Mouse (Mus musculus) layer of hippocampus, postnatal 14 days (tissue): ENCODE data around the gene Cdca7. TPM values are rescaled to one million over a fixed set of nuclear protein-coding genes. Genes with fewer than 3 reads are reported as not detected.
A peak's percentile ranks its signal among the peaks of the same experiment; 100 is the strongest.

ENCODE experiments used
- DNase-seq, 2 experiments: peaks; one replicate each; pipeline ENCODE4 v3.0.0; 2021 to 2022; ENCODE audit warnings: low spot score in 2 of 2, mixed read lengths in 1 of 2
- long read RNA-seq, 2 experiments: library from polyadenylated mRNA; stranded (forward); transcript quantifications; one replicate each; pipeline ENCODE4 v2.0.0; 2021
- total RNA-seq, 2 experiments: library from RNA; stranded (reverse); gene quantifications; 2 replicates each; pipeline ENCODE4 v1.2.3; 2021

The Cdca7 gene
- total RNA-seq = 1 to 10 TPM; 5.2 to 6.7 TPM
- long read RNA-seq, experiment 1, transcript Cdca7-201 (9 exons, 2,424 nt) = major isoform, 6 of 7 reads
- long read RNA-seq, experiment 1, partial matches to known transcripts = 1 of 7 reads
- long read RNA-seq, experiment 1, other reads (novel, unspliced or antisense) = 0 of 7 reads
- long read RNA-seq, experiment 2, transcript Cdca7-201 (9 exons, 2,424 nt) = major isoform, 11 of 13 reads
- long read RNA-seq, experiment 2, partial matches to known transcripts = 0 of 13 reads
- long read RNA-seq, experiment 2, other reads (novel, unspliced or antisense) = 2 of 13 reads

GRCm38 (mm10) chr2:72475797-72476485 lies at the start of gene Cdca7:
Gene Cdca7 (plus strand): TSS chr2:72476159.
- peak; percentile 49 to 63 for DNase-seq

- peak; percentile 41 to 61 for DNase-seq
These were observed 49.2 kb upstream of the Cdca7 start for GRCm38 (mm10) chr2:72426776-72427175.

GRCm38 (mm10) chr2:72427288-72427687 lies 48.7 kb upstream of the Cdca7 start:
- DNase-seq = no peak

- DNase-seq = no peak
These were observed 36.9 kb upstream of the Cdca7 start for GRCm38 (mm10) chr2:72438941-72439533.

- DNase-seq = no peak
These were observed 34.9 kb upstream of the Cdca7 start for GRCm38 (mm10) chr2:72441010-72441409.

- no peak for DNase-seq
These were observed 33.1 kb upstream of the Cdca7 start for GRCm38 (mm10) chr2:72442825-72443224.

GRCm38 (mm10) chr2:72443960-72444359 lies 32.0 kb upstream of the Cdca7 start:
- DNase-seq = no peak

GRCm38 (mm10) chr2:72446106-72446505 lies 29.9 kb upstream of the Cdca7 start:
- DNase-seq = no peak

GRCm38 (mm10) chr2:72446615-72447014 lies 29.3 kb upstream of the Cdca7 start:
- no peak for DNase-seq

- no peak for DNase-seq
These were observed 22.4 kb upstream of the Cdca7 start for GRCm38 (mm10) chr2:72453563-72453962.

- no peak for DNase-seq
These were observed 19.8 kb upstream of the Cdca7 start for GRCm38 (mm10) chr2:72456189-72456588.

GRCm38 (mm10) chr2:72464376-72465014 lies 11.5 kb upstream of the Cdca7 start:
- no peak for DNase-seq

- no peak for DNase-seq
These were observed 8.4 kb upstream of the Cdca7 start for GRCm38 (mm10) chr2:72467604-72468003.

GRCm38 (mm10) chr2:72471415-72472070 lies 4.4 kb upstream of the Cdca7 start:
- DNase-seq = no peak

- DNase-seq = no peak
These were observed 1.2 kb upstream of the Cdca7 start for GRCm38 (mm10) chr2:72474531-72475287.

GRCm38 (mm10) chr2:72475423-72475796 lies 549 bp upstream of the Cdca7 start:
- no peak for DNase-seq

- no peak for DNase-seq
These were observed 690 bp downstream of the Cdca7 start for GRCm38 (mm10) chr2:72476486-72477211.

GRCm38 (mm10) chr2:72477221-72477620 lies 1.3 kb downstream of the Cdca7 start:
- DNase-seq = no peak

- DNase-seq = no peak
These were observed 2.2 kb downstream of the Cdca7 start for GRCm38 (mm10) chr2:72478176-72478575.

GRCm38 (mm10) chr2:72478921-72479320 lies 3.0 kb downstream of the Cdca7 start:
- DNase-seq = no peak
